Mouse (Mus musculus) cortical plate, adult 2 months (tissue): ENCODE data around the gene Pla2g4b.

ENCODE experiments used
- CTCF ChIP-seq: fragments of 200-500 bp; IDR thresholded peaks from 2 replicates; pipeline ENCODE4 v1.5.1; 2011; ENCODE audit warnings: mild to moderate bottlenecking, control low read depth, low read length; ENCODE audit not compliant: insufficient read depth; ENCODE audit errors: extremely low read depth
- POLR2A ChIP-seq: fragments of 200-500 bp; IDR thresholded peaks from 2 replicates; pipeline ENCODE4 v1.6.1; 2011; ENCODE audit warnings: mild to moderate bottlenecking, low read length, control low read depth; ENCODE audit not compliant: insufficient read depth; ENCODE audit errors: extremely low read depth

- TF ChIP-seq CTCF (no peak), POLR2A (no peak)
Observed at GRCm38 (mm10) chr2:120007680-120008210, 25.5 kb upstream of the Pla2g4b start.
